Mouse (Mus musculus) CD4-positive, CD25-positive, alpha-beta regulatory T cell, adult 2 months (primary cell): ENCODE measurements around the gene Vars.
"Not testable (repeated sequence)": the region's sequence is repeated elsewhere in the genome, so short reads cannot be mapped to it uniquely, and the experiment has no call there.

Source experiments
- DNase-seq: peaks from one replicate; pipeline ENCODE4 v3.0.0-alpha.2; 2012; ENCODE audit warnings: low read depth, low spot score

Vars gene

DNA sequence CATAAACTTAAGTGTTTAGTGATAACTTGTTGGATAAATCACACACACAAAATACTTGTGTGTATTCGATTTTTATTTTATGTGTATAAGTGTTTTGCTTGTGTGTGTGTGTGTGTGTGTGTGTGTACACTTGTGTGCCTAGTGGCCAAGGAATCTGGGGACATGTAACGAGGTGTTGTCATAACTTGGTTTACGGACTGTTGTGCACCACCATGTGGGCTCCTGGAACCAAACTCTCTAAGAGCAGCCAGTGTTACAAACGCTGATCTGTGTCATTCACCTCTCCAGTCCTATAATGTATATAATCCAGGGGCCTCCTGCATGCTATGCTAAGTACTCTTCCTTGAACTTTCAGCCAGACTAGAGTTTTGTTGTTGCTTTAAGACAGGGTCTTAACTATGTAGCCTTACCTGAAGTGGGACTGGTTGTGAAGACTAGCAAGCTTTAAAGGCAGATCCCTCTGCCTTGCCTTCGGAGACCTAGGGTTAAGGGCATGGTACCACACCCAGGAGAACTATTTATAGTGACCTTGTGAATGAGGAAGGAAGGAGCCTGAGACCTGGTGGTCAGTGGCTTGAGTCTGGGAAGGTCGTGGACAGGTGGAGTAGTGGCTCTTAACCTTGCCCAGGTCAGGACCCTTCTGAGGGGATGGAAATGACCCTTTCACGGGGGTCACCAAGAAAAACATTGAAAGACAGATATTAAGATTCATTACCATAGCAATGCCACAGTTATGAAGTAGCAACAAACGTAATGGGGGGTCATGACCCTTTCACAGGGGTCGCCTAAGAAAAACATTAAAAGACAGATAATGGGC, 2.4 kb downstream of the Vars start:
- no peak for DNase-seq

DNA sequence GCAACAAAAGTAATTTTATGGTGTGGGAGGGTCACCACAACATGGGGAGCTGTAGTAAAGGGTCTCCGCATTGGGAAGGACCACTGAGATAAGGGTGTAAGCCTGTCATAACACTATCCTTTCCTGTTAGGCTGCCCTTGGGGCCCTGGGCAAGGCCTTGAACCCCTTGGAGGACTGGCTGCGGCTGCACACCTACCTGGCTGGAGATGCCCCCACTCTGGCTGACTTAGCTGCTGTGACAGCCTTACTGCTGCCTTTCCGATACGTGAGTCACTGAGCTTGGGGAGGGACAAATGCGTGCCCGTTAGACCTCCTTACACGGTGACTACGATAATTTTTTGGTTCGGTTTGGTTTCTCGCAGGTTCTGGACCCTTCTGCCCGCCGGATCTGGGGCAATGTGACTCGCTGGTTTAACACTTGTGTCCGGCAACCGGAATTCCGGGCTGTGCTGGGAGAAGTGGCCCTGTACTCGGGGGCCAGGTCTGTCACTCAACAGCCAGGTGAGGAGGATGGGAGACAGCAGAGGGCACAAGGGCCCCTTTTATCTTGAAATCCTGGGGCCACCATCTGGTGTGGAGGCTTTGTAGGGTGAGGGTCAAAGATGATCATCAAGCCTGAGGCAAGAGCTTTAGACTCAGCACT, 3.4 kb downstream of the Vars start:
- DNase-seq = no peak

DNA sequence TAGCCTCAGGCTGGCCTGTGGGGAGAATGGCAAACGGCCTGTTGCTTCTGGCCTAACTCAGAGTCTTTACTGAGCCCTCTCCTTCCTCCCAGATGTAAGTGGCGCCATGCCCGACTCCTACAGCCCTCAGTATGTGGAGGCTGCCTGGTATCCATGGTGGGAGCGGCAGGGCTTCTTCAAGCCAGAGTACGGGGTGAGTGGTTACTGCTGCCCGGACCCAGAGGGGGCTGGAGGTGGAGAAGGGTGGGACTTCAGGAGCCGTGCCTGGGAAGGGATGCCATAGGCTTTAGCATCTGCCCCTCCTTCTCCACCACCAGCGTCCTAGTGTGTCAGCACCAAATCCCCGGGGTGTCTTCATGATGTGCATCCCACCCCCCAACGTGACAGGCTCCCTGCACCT, 4.4 kb downstream of the Vars start:
- DNase-seq = no peak

DNA sequence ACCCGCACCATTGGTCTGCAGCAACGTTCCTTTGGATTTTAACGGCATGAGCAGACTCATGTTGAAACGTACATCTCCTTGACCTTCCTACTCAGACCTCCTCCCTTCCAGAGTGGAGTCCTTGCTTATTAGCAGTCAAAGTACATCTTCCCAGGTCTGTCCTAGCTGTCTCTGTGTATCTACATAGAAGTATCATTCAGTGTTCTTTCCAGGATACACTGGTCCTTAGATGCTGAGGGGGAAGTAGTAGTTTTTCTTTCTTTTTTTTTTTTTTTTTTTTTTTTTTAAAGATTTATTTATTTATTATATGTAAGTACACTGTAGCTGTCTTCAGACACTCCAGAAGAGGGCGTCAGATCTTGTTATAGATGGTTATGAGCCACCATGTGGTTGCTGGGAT, 5.1 kb downstream of the Vars start:
- DNase-seq = not testable (repeated sequence)

DNA sequence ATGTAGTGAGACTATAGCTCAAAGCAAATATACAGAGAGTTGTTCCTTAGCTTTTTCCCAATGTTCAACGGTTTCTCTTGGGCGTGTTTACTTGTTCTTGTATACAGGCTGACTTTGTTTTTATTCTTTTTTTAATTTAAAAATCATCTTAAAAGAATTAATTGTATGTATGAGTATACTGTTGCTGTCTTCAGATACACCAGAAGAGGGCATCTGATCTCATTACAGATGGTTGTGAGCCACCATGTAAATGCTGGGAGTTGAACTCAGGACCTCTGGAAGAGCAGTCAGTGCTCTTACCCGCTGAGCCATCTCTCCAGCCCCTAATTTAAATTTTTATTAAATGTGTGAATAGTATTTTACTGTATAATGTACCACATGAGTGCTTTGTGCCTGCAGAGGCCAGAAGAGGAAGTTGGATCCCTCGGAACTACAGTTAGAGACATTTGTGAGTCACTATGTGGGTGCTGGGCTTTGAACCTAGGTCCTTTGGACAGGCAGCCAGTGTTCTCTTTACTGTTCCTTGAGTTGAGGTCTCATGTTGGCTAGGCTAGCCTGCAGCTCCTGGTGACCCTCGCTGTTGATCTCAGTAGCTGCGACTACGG, 6.7 kb downstream of the Vars start:
- DNase-seq = no peak

DNA sequence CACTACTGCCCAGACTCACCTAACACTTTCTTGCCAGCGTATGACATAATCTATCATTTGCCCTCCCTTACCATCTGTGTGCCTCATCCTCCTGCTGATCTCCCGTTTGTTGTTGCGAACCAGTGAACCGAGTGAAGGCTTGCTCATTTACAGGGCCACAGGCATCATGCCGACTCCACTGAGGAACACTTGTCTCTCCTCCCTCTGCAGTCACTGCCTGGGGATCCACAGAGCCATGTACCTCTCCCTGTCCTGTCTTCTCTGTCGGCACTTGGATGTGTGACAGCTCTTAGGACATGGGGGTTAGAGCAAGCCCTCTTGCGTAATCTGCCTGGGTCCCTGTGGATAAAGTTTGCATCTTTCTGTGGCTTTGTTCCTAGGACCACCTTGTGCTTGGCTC, 8.8 kb downstream of the Vars start:
- DNase-seq = no peak

DNA sequence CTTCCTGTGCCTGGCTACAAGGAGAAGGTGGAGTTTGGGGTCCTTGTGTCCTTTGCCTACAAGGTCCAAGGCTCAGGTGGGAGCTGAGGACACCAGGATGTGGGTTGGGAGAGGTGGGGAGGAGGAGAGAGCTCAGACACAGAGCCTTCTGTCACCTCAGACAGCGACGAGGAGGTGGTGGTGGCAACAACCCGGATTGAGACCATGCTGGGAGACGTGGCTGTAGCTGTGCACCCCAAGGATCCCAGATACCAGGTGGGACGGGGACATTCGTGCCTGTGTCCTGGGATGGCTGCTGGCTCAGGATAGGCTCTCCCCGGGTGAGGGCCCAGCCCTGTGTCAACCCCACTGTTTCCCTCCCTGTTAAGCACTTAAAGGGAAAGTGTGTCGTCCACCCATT, 10.7 kb downstream of the Vars start:
- DNase-seq = no peak

DNA sequence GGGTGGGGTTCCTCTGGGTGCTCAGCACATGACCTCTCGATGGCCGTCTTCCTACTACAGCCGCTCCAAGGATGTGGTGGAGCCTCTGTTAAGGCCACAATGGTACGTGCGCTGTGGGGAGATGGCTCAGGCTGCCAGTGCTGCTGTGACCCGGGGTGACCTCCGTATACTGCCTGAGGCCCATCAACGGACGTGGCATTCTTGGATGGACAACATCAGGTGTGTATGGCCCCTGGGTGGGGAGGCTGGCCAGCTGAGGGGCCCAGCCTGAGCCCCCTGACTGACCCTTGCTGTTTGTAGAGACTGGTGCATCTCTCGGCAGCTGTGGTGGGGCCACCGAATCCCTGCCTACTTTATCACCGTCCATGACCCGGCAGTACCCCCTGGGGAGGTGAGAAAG, 11.6 kb downstream of the Vars start:
- no peak for DNase-seq

DNA sequence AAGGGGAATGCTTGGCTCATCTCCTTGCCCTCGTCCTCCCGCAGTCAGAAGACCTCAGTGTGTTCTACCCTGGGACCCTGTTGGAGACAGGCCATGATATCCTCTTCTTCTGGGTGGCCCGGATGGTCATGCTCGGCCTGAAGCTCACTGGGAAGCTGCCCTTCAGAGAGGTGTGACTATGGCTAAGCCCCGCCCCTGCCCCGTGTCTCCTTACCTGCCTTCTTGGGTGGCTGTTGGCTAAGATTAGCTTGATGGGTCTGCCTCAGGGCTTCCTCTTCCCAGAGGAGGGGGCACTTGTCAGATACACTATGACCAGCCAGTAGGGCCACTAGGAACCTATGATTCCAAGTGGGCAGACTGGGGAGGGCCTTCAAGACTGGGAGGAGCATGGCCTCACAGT, 12.4 kb downstream of the Vars start:
- DNase-seq = no peak

DNA sequence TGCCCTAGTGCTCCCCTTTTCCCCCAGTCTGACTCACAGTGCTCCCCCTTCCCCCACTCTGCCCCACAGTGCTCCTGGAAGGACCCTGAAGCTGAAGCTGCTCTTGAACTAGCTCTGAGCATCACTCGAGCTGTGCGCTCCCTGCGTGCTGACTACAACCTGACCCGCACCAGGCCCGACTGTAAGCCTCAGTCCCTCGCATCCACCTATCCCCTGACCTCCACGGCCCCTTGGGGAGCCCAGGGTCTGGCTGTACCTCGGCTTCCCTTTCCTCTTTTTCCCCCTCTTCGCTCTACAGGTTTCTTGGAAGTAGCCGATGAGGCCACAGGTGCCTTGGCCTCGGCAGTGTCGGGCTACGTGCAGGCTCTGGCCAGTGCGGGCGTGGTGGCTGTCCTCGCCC, 14.5 kb downstream of the Vars start:
- no peak for DNase-seq

DNA sequence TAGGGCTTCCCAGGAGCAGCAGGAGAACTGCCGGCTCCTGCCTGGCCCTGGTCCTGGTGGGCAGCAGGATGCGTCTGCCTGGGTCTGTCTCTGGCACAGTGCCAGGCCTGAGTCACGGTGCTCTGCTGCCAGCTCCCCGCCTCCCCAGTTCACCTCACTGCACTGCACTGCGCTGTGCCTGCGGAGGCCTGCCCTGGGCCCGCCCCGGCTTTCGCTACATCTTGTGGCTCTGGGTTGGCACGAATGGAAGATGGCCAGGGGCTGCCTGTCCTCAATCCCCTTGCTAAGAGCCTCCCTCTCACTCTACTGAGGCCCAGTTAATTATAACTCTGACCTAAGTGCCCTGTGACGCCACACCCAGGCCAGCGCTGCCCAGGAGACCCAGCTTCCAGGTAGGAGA, 15.6 kb downstream of the Vars start, which contains the start of gene Vwa7:
TSS of gene Vwa7 (plus strand) at position 204 of the 400 bp plus-strand sequence.
- peak; percentile 28 for DNase-seq

DNA sequence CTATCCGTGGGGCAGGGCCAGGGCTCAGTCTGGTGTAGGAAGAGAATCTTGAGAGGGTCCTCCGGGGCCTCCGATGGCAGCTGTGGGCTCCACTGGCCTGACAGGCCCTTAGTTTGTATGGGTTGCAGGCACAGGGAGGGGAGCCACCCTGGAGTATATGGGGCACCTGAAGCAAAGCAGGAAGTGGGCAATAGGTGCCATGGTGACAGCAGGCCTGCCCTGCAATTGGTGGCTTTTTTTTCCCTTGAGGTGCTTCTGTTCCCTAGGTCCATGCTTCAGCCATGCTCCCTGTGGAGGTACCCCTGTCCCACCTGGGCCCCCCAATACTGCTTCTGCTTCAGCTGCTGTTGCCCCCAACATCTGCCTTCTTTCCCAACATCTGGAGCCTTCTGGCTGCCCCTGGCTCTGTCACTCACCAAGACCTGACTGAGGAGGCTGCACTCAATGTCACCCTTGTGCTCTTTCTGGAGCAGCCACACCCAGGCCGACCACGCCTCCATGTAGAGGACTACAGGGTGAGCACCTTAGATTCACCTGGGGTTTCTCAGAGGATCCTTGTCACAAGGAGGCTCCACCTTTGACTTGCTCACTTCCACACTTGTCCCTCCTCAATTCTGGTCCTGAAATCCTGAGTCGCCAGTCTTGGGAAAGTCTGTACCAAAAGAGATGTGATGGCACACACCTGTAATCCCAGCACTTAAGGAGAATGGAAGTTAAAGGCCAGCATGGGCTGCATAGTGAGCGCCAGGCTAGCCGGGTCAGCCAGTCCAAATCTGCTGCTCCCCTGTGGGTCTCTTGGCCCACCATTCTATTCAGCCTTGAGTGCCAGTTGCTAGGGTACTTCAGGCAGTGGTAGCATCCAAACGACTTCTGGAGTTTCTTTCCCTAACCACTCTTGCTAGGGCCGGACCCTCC, 16.3 kb downstream of the Vars start:
- peak; percentile 36 for DNase-seq

DNA sequence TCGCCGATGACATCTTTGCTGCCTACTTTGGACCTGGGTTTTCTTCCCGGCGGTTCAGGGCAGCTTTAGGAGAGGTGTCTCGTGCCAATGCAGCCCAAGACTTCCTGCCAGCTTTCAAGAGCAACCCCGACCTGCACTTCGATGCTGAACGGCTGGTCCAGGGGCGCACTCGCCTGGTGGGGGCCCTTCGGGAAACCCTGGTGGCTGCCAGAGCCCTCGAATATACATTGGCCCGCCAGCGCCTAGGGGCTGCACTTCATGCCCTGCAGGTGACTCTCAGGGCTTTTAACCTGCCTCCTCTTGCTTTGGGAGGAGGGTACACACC, 16.9 kb downstream of the Vars start:
- DNase-seq = no peak

DNA sequence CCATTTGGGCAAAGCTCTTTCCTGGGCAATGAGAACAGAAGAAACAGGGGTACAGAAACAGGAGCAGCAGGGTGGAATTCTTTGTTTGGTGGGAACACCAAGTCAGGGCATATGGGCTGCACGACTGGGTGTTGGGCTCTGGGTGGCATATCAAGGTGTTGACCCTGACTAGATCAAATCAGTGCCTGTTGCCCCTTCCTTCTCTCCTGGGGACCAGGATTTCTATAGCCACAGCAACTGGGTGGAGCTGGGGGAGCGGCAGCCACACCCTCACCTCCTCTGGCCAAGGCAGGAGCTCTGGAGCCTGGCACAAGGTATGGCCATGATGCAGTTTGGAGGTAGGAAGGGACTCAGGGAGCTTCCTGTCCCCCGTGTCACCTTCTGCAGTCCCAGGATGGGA, 17.4 kb downstream of the Vars start:
- no peak for DNase-seq

DNA sequence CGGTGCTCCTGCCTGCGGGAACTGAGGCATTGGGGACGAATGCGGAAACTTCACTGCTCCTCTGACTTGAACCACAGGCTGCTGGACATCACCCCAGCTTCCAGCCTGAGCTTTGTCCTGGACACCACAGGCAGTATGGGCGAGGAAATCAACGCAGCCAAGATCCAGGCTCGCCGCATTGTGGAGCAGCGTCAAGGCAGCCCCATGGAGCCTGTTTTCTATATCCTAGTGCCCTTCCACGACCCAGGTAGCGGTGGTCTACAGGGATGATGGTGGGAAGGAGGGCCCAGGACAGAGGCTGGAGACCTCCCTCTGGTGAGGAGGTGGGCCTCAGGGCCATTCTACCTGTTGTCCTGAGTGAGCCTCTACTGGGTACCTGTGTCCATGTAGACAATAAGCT, 19.1 kb downstream of the Vars start:
- DNase-seq = no peak

DNA sequence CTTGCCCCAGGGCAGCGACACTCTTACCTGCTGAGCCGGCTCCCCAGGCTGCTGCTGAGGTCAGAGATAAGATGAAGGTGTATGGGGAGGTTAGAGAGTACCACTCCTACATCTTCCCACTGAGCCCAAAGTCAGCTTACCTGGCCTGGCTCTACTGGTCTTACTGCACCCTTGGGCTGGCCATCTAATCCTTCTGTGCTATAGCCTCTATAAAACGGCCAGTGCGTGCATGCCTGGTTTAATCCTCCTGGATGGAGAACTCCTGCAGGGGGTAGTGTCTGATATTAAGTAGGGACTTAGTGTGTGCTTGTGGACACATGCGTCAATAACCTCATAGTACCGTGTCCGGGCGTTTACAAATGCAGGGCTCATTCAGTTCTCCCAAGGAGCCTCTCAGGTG, 19.8 kb downstream of the Vars start:
- DNase-seq = no peak

DNA sequence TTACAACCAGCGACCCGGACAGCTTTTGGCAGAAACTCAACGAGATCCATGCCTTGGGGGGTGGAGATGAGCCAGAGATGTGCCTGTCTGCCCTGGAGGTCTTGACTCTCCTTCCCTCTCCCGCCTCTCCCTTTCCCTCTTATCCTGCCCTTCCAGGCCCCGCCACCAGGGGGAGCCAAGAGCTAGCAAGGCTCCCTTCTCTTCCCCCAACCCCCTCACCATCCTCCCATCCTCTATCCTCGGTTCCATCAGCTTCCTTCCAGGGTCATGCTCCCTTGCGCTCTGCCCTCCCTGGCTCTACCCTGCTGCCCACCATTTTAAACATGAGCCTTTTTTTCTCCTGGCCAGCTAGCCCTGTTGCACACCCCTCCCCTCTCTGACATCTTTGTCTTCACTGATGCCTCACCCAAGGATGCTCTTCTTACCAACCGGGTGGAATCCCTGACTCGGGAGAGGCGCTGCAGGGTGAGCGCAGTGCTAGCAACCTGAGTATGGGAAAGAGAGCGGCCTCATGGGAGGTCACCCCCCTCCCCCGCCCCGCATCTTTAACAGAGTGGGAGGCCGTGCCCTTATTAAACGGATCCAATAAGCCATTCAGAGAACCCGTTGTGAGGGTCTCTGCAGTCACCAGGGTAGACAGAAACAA, 20.5 kb downstream of the Vars start:
- DNase-seq = peak; percentile 89

DNA sequence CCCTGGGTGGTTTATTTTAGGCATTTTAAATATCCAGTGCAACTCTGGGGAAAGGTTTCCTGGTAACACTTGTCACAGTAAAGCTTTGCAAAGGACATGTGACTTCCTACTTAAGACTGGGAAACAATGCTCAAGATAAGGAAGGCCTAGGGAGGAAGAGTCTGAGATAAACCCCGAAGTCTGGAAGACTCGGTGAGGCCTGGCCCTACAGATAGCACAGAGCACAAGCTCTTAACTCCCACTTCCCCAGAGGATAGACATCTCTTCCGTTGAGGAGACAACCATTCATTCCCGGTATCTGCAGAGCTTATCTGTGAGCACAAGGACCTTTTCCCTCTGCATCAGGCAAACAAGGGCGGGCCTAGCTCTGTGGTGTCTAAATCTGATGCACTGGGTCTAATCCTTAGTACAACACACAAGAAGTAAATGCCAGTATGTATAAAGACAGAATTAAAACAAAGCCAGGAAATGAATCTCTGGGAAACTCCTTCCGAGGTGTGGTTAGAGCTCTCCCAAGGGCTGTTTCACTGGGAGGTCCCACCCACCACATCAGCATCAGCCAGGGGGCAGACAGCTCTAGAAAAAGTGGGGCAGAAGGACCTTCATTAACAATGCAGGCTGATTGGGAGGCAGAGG, 21.2 kb downstream of the Vars start:
- no peak for DNase-seq

DNA sequence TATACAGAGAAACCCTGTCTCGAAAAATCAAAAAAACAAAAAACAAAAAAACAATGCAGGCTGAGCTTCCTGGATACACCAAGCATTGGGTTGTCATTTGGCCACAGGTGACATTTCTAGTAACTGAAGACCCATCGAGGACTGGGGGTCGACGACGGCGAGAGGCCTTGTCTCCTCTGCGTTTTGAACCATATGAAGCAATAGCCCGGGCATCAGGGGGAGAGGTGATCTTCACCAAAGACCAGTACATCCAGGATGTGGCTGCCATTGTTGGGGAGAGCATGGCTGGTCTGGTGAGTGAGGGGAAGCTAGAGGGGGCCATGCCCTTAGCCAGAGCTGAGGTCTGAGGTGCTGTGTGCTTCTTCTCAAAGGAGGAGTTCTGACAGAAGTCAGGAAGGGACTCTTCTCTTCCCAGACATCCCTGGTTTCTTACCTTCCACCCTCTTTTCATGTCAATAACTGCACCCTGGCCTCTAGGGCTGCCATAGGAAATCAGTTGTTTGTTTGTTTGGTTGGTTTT, 21.8 kb downstream of the Vars start:
- DNase-seq = no peak

DNA sequence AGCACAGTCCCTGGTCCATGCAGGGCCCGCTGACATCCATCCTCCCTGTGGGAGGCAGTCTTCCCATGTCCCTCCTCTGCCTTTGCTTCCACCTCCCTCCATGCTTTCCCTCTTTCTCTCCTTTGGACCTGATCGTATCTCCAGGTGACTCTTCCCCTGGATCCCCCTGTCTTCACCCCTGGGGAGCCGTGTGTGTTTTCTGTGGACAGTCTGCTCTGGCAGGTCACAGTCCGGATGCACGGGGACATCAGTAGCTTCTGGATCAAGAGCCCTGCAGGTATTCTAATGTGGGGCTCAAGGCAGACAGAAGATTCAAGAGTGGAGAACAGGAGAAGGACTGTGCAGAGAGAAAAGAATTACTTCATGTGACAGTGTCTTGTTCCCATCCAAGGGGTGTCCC, 22.4 kb downstream of the Vars start:
- DNase-seq = no peak

DNA sequence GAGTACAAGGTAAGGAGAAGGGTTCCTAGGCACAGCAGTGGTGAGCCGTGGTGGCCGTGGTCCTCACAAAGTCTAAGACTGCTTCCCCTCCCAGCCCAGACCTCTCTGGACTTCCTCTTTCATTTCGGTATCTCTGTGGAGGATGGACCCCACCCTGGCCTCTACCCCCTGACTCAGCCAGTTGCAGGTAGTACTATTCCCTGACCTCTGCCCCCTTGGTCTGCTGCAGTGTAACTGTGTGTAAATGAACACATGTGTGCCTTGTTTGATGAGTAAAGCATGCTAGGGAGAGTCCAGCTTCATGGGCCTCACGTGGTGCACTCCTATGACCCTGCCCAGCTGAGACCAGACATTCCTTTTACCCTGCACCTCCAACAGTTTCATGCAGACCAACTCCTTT, 23.0 kb downstream of the Vars start:
- DNase-seq = no peak
